Mouse (Mus musculus) stomach, adult 2 months (tissue): ENCODE results near the gene Arhgef15. TPM values are rescaled to one million over a fixed set of nuclear protein-coding genes. Genes with fewer than 3 reads are reported as not detected.

Source experiments
- polyA plus RNA-seq: library from polyadenylated mRNA; depleted of rRNA; stranded (reverse); fragments of >200 nt; gene quantifications from 2 replicates; pipeline ENCODE4 v1.2.3, GENCODE M21; 2012; rRNA removed

Gene Arhgef15
- 24.5 and 26.3 TPM in 2 replicates for polyA plus RNA-seq

DNA sequence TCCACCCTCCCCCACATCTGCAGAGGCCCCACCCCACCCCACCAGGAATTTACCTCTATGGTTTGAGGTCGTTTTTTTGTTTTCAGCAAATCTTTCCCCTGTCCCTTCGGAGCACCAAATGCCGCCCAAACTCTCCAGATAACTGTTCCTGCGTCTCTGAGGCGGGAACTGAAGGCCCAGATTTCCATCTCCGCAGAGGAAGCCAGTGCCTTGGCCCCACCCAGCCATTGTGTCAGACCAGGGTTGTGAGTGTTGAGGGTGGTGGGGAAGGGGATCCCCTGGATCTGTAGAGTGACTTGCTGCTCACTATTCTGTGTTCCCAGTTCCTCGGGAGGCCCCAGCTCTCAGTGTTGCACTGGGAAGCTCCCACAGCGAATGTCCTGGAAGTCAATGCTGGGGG is at the start of gene Arhgef15:
Arhgef15 (minus strand) TSS at position 173 of the 400 bp plus-strand sequence.

DNA sequence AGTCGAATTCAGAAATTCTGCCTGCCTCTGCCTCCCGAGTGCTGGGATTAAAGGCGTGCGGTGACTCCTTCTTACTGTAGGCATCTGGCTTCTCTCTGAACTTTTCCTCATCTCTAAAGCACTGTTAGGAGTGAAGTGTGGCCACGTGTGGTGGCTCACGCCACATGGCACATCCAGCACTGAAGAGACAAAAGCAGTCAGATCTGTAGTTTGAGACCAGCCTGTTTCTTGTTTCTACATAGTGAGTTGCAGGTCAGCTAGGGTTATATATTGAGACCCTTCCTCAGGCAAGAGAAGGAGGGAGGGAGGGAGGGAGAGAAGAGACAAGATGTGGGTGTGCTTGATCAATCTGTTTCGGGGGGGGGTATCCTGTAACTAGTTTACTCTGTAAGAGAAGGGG is 17.8 kb upstream of the Arhgef15 start, which contains the start of gene Rangrf:
Rangrf (minus strand) TSS at position 101 of the 400 bp plus-strand sequence.

DNA sequence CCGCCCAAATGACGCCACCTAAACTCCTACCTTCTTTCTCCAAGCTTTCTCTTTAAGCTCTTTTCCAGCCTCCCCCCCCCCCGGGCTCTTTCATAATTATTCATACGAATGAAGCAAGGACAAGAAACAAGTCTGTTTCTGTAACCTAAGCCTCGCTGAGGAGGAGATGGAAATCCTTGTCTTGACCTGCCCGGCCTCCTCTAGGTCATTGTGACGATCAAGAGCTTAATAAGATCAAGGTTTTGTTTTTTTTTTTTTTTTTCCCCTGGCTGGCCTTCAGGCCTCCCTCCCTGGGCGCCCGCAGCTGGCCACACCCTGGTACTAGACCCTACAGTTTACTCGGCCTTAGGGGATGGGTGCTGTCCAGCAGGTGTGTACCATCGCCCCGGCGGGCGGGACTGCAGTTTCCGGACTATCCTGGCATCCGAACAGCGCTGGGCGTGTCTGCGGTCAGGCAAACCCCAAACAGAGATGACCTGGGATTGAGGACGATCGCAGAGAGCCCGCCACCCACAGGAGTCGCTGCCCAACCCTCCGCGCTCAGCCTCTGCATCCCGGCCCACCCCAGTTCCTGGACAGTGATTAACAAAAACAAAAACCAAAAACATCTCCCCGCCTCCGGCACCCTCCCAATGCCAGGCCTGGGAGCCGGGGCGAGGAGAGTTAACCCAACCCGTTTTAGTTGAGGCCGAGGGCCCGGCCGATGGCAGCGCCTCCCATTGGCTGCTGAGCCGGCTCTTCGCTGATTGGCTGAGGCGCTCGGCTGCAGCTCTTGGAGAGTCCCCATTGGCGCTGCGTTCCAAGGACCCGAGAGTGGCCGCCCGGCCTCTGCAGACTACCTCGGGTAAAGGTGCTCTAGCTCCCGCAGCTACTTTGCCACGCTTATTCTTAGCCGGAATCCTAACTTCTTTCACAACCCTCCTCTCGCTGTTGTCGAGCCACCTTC is 10.3 kb upstream of the Arhgef15 start, which contains the start of gene Slc25a35:
Slc25a35 (plus strand) TSS at position 795 of the 946 bp plus-strand sequence.

DNA sequence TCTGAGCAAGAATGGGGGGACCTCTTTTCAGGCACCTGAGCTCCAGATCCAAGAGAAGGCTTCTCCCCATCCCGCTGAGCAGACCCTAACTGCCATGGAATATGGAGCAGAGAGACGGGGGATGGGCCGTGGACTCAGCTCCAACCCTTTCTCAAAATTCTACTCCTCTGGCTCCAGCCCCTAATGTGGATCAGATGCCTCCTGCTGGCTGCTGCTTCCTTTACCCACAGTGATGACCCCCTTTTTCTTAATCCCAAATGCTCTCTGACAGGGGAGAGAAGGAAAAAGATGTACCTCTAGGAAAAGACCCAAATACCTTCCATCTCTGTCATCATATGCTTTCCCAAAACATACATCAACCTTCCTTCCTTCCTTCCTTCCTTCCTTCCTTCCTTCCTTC is 30.3 kb downstream of the Arhgef15 start, which contains the start of gene Odf4:
Odf4 (minus strand) TSS at position 101 of the 400 bp plus-strand sequence.

DNA sequence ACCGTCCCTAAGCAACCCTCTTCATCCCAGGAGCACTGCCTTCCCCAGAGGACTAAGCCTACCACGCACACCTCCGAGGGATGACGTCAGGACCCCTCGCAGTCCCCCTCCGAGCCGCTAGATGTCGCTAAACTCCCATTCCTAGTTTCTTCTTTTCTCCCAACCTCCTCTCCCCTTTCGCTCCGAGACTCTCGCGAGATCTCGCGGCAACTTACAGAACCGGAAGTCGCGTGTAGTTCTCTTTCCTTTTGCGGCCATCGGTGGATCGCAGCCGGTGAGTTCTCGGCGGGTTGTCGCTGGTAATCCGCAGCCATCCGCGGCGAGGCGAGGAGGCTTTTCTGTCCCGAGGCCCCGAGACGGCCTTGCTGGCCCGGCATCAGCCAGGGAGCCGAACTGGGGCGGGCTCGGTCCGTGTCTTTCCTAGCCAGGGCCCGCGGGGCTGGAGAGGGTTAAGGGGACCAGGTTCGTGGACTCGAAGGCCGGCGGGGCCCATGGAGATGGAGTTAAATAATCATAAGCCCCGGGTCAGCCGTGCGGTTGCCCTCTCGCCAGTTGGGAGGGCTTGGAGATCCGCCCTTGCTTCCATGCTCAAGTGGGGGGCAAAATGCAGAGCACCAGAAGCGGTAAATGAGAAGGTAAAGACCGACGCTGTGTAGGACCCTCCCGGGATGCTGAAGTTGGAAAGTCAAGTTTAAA is 55.8 kb downstream of the Arhgef15 start, which contains the start of gene Rpl26:
Rpl26 (plus strand) TSS at position 233 of the 696 bp plus-strand sequence.

Other genes starting within 250 kb of the Arhgef15 start
- 78.5 and 83.8 TPM in 2 replicates for gene Ndel1, start 85.6 kb downstream of the Arhgef15 start, polyA plus RNA-seq
- 0.70 and 0.84 TPM in 2 replicates for gene Rnf222, start 68.9 kb downstream of the Arhgef15 start, polyA plus RNA-seq
- 175 and 211 TPM in 2 replicates for gene Rpl26, start 55.9 kb downstream of the Arhgef15 start, polyA plus RNA-seq
- not detected in 2 replicates for gene Odf4, start 30.4 kb downstream of the Arhgef15 start, polyA plus RNA-seq
- gene Slc25a35, start 10.7 kb upstream of the Arhgef15 start, polyA plus RNA-seq, result 27.1 and 32.6 TPM in 2 replicates
- 17.9 and 21.9 TPM in 2 replicates for gene Rangrf, start 17.7 kb upstream of the Arhgef15 start, polyA plus RNA-seq
- 3.1 and 4.6 TPM in 2 replicates for gene Pfas, start 51.0 kb upstream of the Arhgef15 start, polyA plus RNA-seq
- gene Ctc1, start 58.4 kb upstream of the Arhgef15 start, polyA plus RNA-seq, result 12.6 and 16.5 TPM in 2 replicates
- 16.9 and 18.1 TPM in 2 replicates for gene Aurkb, start 88.2 kb upstream of the Arhgef15 start, polyA plus RNA-seq
- gene Borcs6, start 102.2 kb upstream of the Arhgef15 start, polyA plus RNA-seq, result 10.7 and 19.3 TPM in 2 replicates
- gene Tmem107, start 113.3 kb upstream of the Arhgef15 start, polyA plus RNA-seq, result 15.9 and 17.7 TPM in 2 replicates
- 78.1 and 119 TPM in 2 replicates for gene Vamp2, start 131.0 kb upstream of the Arhgef15 start, polyA plus RNA-seq
- 9.6 and 9.8 TPM in 2 replicates for gene Per1, start 137.7 kb upstream of the Arhgef15 start, polyA plus RNA-seq
- gene Hes7, start 162.9 kb upstream of the Arhgef15 start, polyA plus RNA-seq, result 1.00 and 1.9 TPM in 2 replicates
- 0.53 and 0.80 TPM in 2 replicates for gene 9130213A22Rik, start 165.1 kb upstream of the Arhgef15 start, polyA plus RNA-seq
- gene Aloxe3, start 168.4 kb upstream of the Arhgef15 start, polyA plus RNA-seq, result 35.1 and 49.7 TPM in 2 replicates
- gene Alox12b, start 199.5 kb upstream of the Arhgef15 start, polyA plus RNA-seq, result 27.0 and 30.6 TPM in 2 replicates
- 0.18 TPM in 1 of 2 replicates, not detected in the other for gene Alox8, start 240.4 kb upstream of the Arhgef15 start, polyA plus RNA-seq